Mouse (Mus musculus) ES-Bruce4 (cell line): ENCODE results near the gene Zfp148.
"Not testable (repeated sequence)": the region's sequence is repeated elsewhere in the genome, so short reads cannot be mapped to it uniquely, and the experiment has no call there.

Experiments
- CTCF ChIP-seq: IDR thresholded peaks from one replicate; pipeline ENCODE4 v1.8.1; 2011; ENCODE audit warnings: low read depth, low read length
- POLR2A ChIP-seq: IDR thresholded peaks from one replicate; pipeline ENCODE4 v1.8.1; 2011; ENCODE audit warnings: low read length; ENCODE audit not compliant: insufficient read depth

- TF ChIP-seq POLR2A, CTCF: not testable (repeated sequence)
Measured at GRCm38 (mm10) chr16:33510856-33511255, 130.2 kb downstream of the Zfp148 start.
